Mouse (Mus musculus) left cerebral cortex, adult 18-20 months (tissue): ENCODE results near the gene Itih2. TPM values are rescaled to one million over a fixed set of nuclear protein-coding genes. Genes with fewer than 3 reads are reported as not detected.

Source experiments
- DNase-seq, 2 experiments: peaks; one replicate each; pipeline ENCODE4 v3.0.0; 2021 to 2022; ENCODE audit warnings: low spot score in 2 of 2, mixed read lengths in 1 of 2
- long read RNA-seq, 2 experiments: library from polyadenylated mRNA; stranded (forward); transcript quantifications; one replicate each; pipeline ENCODE4 v2.0.0; 2021
- total RNA-seq, 2 experiments: library from RNA; stranded (reverse); gene quantifications; 2 replicates each; pipeline ENCODE4 v1.2.3; 2021

The Itih2 gene
- 1 to 10 TPM; 1.2 to 2.7 TPM for total RNA-seq
- long read RNA-seq, experiment 1: 0 reads
- long read RNA-seq, experiment 2: 0 reads

GRCm38 (mm10) chr2:10131296-10131695, at the start of gene Itih2:
Itih2 (minus strand) TSS chr2:10131396.
- no peak for DNase-seq

GRCm38 (mm10) chr2:10169991-10170390, 38.8 kb upstream of the Itih2 start:
- no peak for DNase-seq

- DNase-seq: no peak
Observed at GRCm38 (mm10) chr2:10168016-10168415, 36.8 kb upstream of the Itih2 start.

GRCm38 (mm10) chr2:10167283-10167682, 36.1 kb upstream of the Itih2 start:
- no peak for DNase-seq

GRCm38 (mm10) chr2:10166635-10167034, 35.4 kb upstream of the Itih2 start:
- no peak for DNase-seq

- DNase-seq: no peak
Observed at GRCm38 (mm10) chr2:10162011-10162410, 30.8 kb upstream of the Itih2 start.

GRCm38 (mm10) chr2:10157184-10157583, 26.0 kb upstream of the Itih2 start:
- DNase-seq: no peak

- DNase-seq: no peak
Observed at GRCm38 (mm10) chr2:10153201-10154075, 22.2 kb upstream of the Itih2 start, which contains the start of gene Itih5. Itih5 (plus strand) TSS chr2:10153571.

GRCm38 (mm10) chr2:10152590-10152989, 21.4 kb upstream of the Itih2 start:
- no peak for DNase-seq

GRCm38 (mm10) chr2:10147176-10147575, 16.0 kb upstream of the Itih2 start:
- peak; percentile 29 to 33 for DNase-seq

GRCm38 (mm10) chr2:10145514-10145913, 14.3 kb upstream of the Itih2 start:
- DNase-seq: no peak

GRCm38 (mm10) chr2:10142472-10143454, 11.6 kb upstream of the Itih2 start:
- DNase-seq: peak; percentile 32 to 37

- DNase-seq: no peak
Observed at GRCm38 (mm10) chr2:10140456-10140855, 9.3 kb upstream of the Itih2 start.

GRCm38 (mm10) chr2:10137320-10137719, 6.1 kb upstream of the Itih2 start:
- no peak for DNase-seq

- DNase-seq: no peak
Observed at GRCm38 (mm10) chr2:10133941-10134340, 2.7 kb upstream of the Itih2 start.

- no peak for DNase-seq
Observed at GRCm38 (mm10) chr2:10132128-10132527, 932 bp upstream of the Itih2 start.

- DNase-seq: peak; percentile 26 to 57
Observed at GRCm38 (mm10) chr2:10130341-10130990, 730 bp downstream of the Itih2 start.

GRCm38 (mm10) chr2:10128571-10128970, 2.6 kb downstream of the Itih2 start:
- DNase-seq: no peak

- no peak for DNase-seq
Observed at GRCm38 (mm10) chr2:10127471-10127870, 3.7 kb downstream of the Itih2 start.

GRCm38 (mm10) chr2:10126122-10126521, 5.1 kb downstream of the Itih2 start:
- no peak for DNase-seq

- DNase-seq: no peak
Observed at GRCm38 (mm10) chr2:10121826-10122225, 9.4 kb downstream of the Itih2 start.
